Mouse (Mus musculus) CH12.LX (cell line): ENCODE measurements around the gene Ube2h.

ENCODE experiments used
- CHD1 ChIP-seq: IDR thresholded peaks from 2 replicates; pipeline ENCODE4 v1.6.1; 2012; ENCODE audit warnings: low read depth, low read length, improper control_type of control experiment, inconsistent platforms
- CHD2 ChIP-seq: IDR thresholded peaks from 2 replicates; pipeline ENCODE4 v1.6.1; 2011; ENCODE audit warnings: low read length, improper control_type of control experiment
- CTCF ChIP-seq, 2 experiments: IDR thresholded peaks in 1 of 2; conservative IDR thresholded peaks in 1 of 2; 2 replicates each; pipeline ENCODE4 v1.5.1; 2011 to 2012; ENCODE audit warnings: low read depth in 2 of 2, low read length in 2 of 2, improper control_type of control experiment in 1 of 2, inconsistent platforms in 1 of 2, mild to moderate bottlenecking in 1 of 2, moderate library complexity in 1 of 2
- EP300 ChIP-seq: IDR thresholded peaks from 2 replicates; pipeline ENCODE4 v1.6.1; 2011; ENCODE audit warnings: low read length, improper control_type of control experiment
- GABPA ChIP-seq: IDR thresholded peaks from 2 replicates; pipeline ENCODE4 v1.6.1; 2012; ENCODE audit warnings: low read depth, low read length, improper control_type of control experiment, inconsistent platforms; ENCODE audit not compliant: insufficient replicate concordance
- MAX ChIP-seq: IDR thresholded peaks from 2 replicates; pipeline ENCODE4 v1.6.1; 2011; ENCODE audit warnings: low read length, improper control_type of control experiment
- NRF1 ChIP-seq: IDR thresholded peaks from 2 replicates; pipeline ENCODE4 v1.6.1; 2014; ENCODE audit warnings: low read depth, mild to moderate bottlenecking, inconsistent platforms, low read length, improper control_type of control experiment, moderate library complexity
- POLR2A ChIP-seq: IDR thresholded peaks from 2 replicates; pipeline ENCODE4 v1.6.1; 2011; ENCODE audit warnings: low read depth, mild to moderate bottlenecking, improper control_type of control experiment, low read length
- RAD21 ChIP-seq: IDR thresholded peaks from 2 replicates; pipeline ENCODE4 v1.6.1; 2011; ENCODE audit warnings: low read depth, mild to moderate bottlenecking, low read length, improper control_type of control experiment, moderate library complexity

DNA sequence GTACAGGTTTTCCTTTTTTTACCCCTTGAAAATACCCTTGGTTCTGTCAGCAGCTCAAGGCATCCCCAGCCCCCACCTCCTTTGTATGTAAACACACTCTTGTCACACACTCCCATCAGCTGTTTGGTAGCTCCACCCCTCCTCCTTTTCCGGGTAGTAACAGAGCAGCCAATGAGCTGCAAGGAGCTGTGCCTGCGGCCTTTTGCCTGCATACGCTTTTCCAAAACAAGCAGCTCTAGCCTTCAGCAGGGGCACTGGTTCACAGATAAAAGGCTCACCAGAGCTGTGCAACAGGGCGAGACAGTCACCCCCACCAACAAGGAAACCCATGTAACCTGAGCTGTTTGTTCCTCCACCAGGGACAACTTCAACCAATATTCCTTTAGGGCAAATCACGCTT lies 4.0 kb downstream of the Ube2h start:
- no peak for TF ChIP-seq CTCF (conservative IDR thresholded peaks at IDR 0.05 in 1 of 2, IDR thresholded peaks at IDR 0.05 in 1 of 2; ENCODE audit: low read depth in 2 of 2, low read length in 2 of 2)
- TF ChIP-seq CHD2, result peak; percentile 79
- no peak for TF ChIP-seq RAD21
- TF ChIP-seq POLR2A, result no peak
- TF ChIP-seq CHD1, result no peak
- TF ChIP-seq GABPA, result no peak
- peak; percentile 83 for TF ChIP-seq MAX
- no peak for TF ChIP-seq NRF1
- no peak for TF ChIP-seq EP300
